Mouse (Mus musculus): ENCODE measurements around the gene Bicdl1.

DNA sequence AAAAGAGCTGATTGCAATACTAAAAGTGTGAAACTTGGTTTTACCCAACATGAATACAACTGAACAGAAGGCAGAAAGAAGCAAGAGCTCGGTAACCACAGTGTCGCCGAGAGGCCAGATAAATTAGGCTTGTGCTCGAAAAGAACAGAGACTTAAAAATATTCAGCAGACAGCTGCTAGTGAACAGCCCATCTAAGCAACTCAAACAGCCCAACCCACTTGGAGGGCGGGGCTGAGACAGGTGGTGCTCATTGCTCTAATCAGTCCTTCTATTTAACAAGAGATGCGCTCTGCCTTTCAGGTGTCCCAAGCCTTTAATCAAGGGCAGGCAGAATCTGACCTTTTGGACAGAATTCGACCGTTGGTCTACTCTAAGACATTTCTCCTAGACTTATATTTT, 4.8 kb downstream of the Bicdl1 start:
- TF ChIP-seq POLR2A (IDR thresholded peaks at IDR 0.05; ENCODE audit: control insufficient read depth, extremely low read depth, insufficient read depth, low read length, poor library complexity) (no peak), CTCF (IDR thresholded peaks at IDR 0.05; ENCODE audit: borderline replicate concordance, control insufficient read depth, extremely low read depth, insufficient read depth, low read length, poor library complexity) (no peak)

All from thymus, adult 2 months (tissue).